Mouse (Mus musculus) forebrain, embryonic 16.5 days (tissue): Measurements from ENCODE around the gene Aip. TPM values are rescaled to one million over a fixed set of nuclear protein-coding genes. Genes with fewer than 3 reads are reported as not detected.
"Not testable (repeated sequence)": the region's sequence is repeated elsewhere in the genome, so short reads cannot be mapped to it uniquely, and the experiment has no call there.

Experiments
- ATAC-seq: fragments of 200-750 bp; cut with Nextera tagmentation; 2 replicates; pipeline ENCODE4 v1.8.0; 2017; ENCODE audit warnings: mild to moderate bottlenecking, moderate library complexity
- H3K27ac ChIP-seq: fragments of 300-500 bp; sonication (generic); 2 replicates; pipeline ENCODE4 v1.5.1; 2014; ENCODE audit warnings: low read length, control low read depth
- H3K27me3 ChIP-seq: fragments of 300-500 bp; sonication (generic); replicated peaks from 2 replicates; pipeline ENCODE4 v1.6.1; 2014; ENCODE audit warnings: low read length; ENCODE audit not compliant: control insufficient read depth, insufficient read depth
- H3K36me3 ChIP-seq: fragments of 300-500 bp; sonication (generic); 2 replicates; pipeline ENCODE4 v1.6.1; 2014; ENCODE audit not compliant: control insufficient read depth, insufficient read depth
- H3K4me1 ChIP-seq: fragments of 300-500 bp; sonication (generic); replicated peaks from 2 replicates; pipeline ENCODE4 v1.6.1; 2014; ENCODE audit warnings: low read length; ENCODE audit not compliant: control insufficient read depth, insufficient read depth
- H3K4me2 ChIP-seq: fragments of 300-500 bp; sonication (generic); 2 replicates; pipeline ENCODE4 v1.6.1; 2014; ENCODE audit warnings: mild to moderate bottlenecking, low read length, control low read depth
- H3K4me3 ChIP-seq: fragments of 300-500 bp; sonication (generic); replicated peaks from 2 replicates; pipeline ENCODE4 v1.5.1; 2014; ENCODE audit warnings: mild to moderate bottlenecking, low read length, control low read depth
- H3K9ac ChIP-seq: fragments of 300-500 bp; sonication (generic); replicated peaks from 2 replicates; pipeline ENCODE4 v1.6.1; 2014; ENCODE audit warnings: low read depth, low read length, control low read depth
- H3K9me3 ChIP-seq: fragments of 300-500 bp; sonication (generic); 2 replicates; pipeline ENCODE4 v1.6.1; 2016; ENCODE audit warnings: low read length; ENCODE audit not compliant: control insufficient read depth
- WGBS: fragments of 180-500 bp; shearing (Covaris S2); extraction: QIAGEN DNeasy Blood & Tissue Kit; methylation state at CpG from one replicate; pipeline ENCODE4 v1.1.7; 2014; 5-methylcytosine and 5-hydroxymethylcytosine counted together
- polyA plus RNA-seq: library from polyadenylated mRNA; unstranded; fragments of >200 nt; fragmentation: Nextera tagmentation; extraction: Ambion mirVana; gene quantifications from 2 replicates; pipeline ENCODE4 v1.2.1, GENCODE M21; 2015

Gene Aip
- polyA plus RNA-seq, 1 experiment from 2014 or later = 91.6 TPM

GRCm38 (mm10) chr19:4068717-4069410 is 56.8 kb downstream of the Aip start:
- 59% methylated on average over 15 of the region's 15 CpGs for WGBS
- H3K9me3 ChIP-seq = no peaks in the 10 kb centered on the region
- no peak overlapping the region for H3K4me3 ChIP-seq
- H3K27me3 ChIP-seq = no peaks in the 10 kb centered on the region
- no peaks in the 10 kb centered on the region for H3K4me1 ChIP-seq
- no peak overlapping the region for H3K27ac ChIP-seq
- H3K36me3 ChIP-seq = no peaks in the 10 kb centered on the region
- H3K9ac ChIP-seq = no peak overlapping the region
- no peak overlapping the region for H3K4me2 ChIP-seq
- ATAC-seq = no peak

DNA sequence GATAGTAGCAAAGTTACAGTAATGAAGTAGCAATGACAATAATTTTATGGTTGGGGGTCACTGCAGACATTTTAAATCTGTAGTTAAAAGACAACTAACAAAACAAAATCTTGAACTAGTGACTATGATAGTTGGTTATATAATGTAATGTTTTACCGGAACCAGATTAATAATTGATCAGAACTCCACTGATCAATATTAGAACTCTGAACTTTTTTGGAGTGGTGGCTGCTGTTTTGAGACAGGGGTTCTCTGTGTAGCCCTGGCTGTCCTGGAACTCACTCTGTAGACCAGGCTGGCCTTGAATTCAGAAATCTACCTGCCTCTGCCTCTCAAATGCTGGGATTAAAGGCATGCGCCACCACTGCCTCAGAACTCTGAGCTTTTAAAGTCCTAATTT is 57.4 kb downstream of the Aip start:
- not testable (repeated sequence) for H3K9ac ChIP-seq, H3K4me2 ChIP-seq

GRCm38 (mm10) chr19:4066877-4067276 is 58.8 kb downstream of the Aip start:
- Histone ChIP-seq H3K9me3 (no peaks in the 10 kb centered on the region), H3K27me3 (no peaks in the 10 kb centered on the region), H3K27ac (no peak overlapping the region), H3K4me2 (no peak overlapping the region), H3K9ac (no peak overlapping the region), H3K36me3 (no peaks in the 10 kb centered on the region), H3K4me3 (no peak overlapping the region), H3K4me1 (no peaks in the 10 kb centered on the region)
- ATAC-seq = no peak

More for the DNA sequence above, 57.4 kb downstream of the Aip start:
- not testable (repeated sequence) for ATAC-seq, H3K9me3 ChIP-seq, H3K4me1 ChIP-seq, H3K4me3 ChIP-seq, H3K27ac ChIP-seq, H3K27me3 ChIP-seq, H3K36me3 ChIP-seq
- 91% methylated on average over 2 of the region's 2 CpGs for WGBS

DNA sequence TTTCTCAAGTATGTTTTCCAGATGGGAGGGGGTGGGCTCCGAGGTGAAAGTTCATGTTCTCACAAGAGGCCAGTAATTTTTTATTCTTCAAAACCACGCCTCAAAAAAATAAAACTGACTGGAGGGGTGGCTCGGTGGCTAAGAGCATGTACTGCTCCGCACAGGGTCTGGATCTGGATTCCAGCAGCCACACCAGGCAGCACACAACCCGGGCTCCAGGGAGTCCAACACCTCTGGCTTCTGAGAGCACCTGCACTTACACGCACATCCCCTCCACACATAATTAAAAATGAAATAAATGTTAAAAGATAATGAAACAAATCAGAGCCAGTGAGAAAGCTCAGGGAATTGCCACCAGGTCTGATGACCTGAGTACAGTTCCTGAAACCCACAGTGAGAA is 59.4 kb downstream of the Aip start:
- no peaks in the 10 kb centered on the region for H3K4me1 ChIP-seq
- no peak overlapping the region for H3K4me3 ChIP-seq
- no peak overlapping the region for H3K9ac ChIP-seq
- H3K36me3 ChIP-seq = no peaks in the 10 kb centered on the region
- H3K27me3 ChIP-seq = no peaks in the 10 kb centered on the region
- WGBS = 85% methylated on average over 6 of the region's 6 CpGs
- no peak for ATAC-seq
- H3K27ac ChIP-seq = no peak overlapping the region
- H3K9me3 ChIP-seq = no peaks in the 10 kb centered on the region
- no peak overlapping the region for H3K4me2 ChIP-seq

GRCm38 (mm10) chr19:4064501-4064900 is 61.2 kb downstream of the Aip start:
- H3K4me3 ChIP-seq, H3K9ac ChIP-seq, H3K36me3 ChIP-seq, H3K27ac ChIP-seq, H3K9me3 ChIP-seq, H3K27me3 ChIP-seq, ATAC-seq, H3K4me1 ChIP-seq, H3K4me2 ChIP-seq: not testable (repeated sequence)
- WGBS = 47% methylated on average over 4 of the region's 11 CpGs

Other genes starting within 250 kb of the Aip start
- gene Tcirg1, start 218.7 kb downstream of the Aip start, polyA plus RNA-seq = 9.0 and 11.2 TPM in 2 replicates
- 186 and 207 TPM in 2 replicates for gene Ndufs8, start 213.1 kb downstream of the Aip start, polyA plus RNA-seq
- 1.2 and 1.4 TPM in 2 replicates for gene Aldh3b1, start 196.1 kb downstream of the Aip start, polyA plus RNA-seq
- gene Unc93b1, start 190.7 kb downstream of the Aip start, polyA plus RNA-seq = 7.7 TPM in 2 replicates
- gene Aldh3b3, start 167.2 kb downstream of the Aip start, polyA plus RNA-seq = not detected in 2 replicates
- gene Aldh3b2, start 153.5 kb downstream of the Aip start, polyA plus RNA-seq = 0.30 and 1.1 TPM in 2 replicates
- gene Acy3, start 139.3 kb downstream of the Aip start, polyA plus RNA-seq = 1.5 and 1.7 TPM in 2 replicates
- gene Tbx10, start 133.1 kb downstream of the Aip start, polyA plus RNA-seq = not detected in 2 replicates
- 34.0 and 42.1 TPM in 2 replicates for gene Nudt8, start 125.3 kb downstream of the Aip start, polyA plus RNA-seq
- gene Gm49405, start 125.2 kb downstream of the Aip start, polyA plus RNA-seq = 6.6 and 9.6 TPM in 2 replicates
- gene Doc2g, start 122.5 kb downstream of the Aip start, polyA plus RNA-seq = 8.8 and 13.2 TPM in 2 replicates
- 221 and 239 TPM in 2 replicates for gene Ndufv1, start 113.1 kb downstream of the Aip start, polyA plus RNA-seq
- 402 and 460 TPM in 2 replicates for gene Gstp1, start 87.9 kb downstream of the Aip start, polyA plus RNA-seq
- 1.1 and 4.1 TPM in 2 replicates for gene Gstp2, start 79.8 kb downstream of the Aip start, polyA plus RNA-seq
- gene Gstp3, start 66.3 kb downstream of the Aip start, polyA plus RNA-seq = not detected in 2 replicates
- not detected in 2 replicates for gene Cabp2, start 44.3 kb downstream of the Aip start, polyA plus RNA-seq
- gene Cdk2ap2, start 28.7 kb downstream of the Aip start, polyA plus RNA-seq = 76.6 and 80.3 TPM in 2 replicates
- gene Pitpnm1, start 25.9 kb downstream of the Aip start, polyA plus RNA-seq = 49.6 and 75.5 TPM in 2 replicates
- not detected in 2 replicates for gene Gpr152, start 13.9 kb upstream of the Aip start, polyA plus RNA-seq
- 0.22 TPM in 1 of 2 replicates, not detected in the other for gene Cabp4, start 18.2 kb upstream of the Aip start, polyA plus RNA-seq
- gene Coro1b, start 22.8 kb upstream of the Aip start, polyA plus RNA-seq = 143 and 145 TPM in 2 replicates
- 0.39 TPM in 1 of 2 replicates, not detected in the other for gene Ptprcap, start 27.7 kb upstream of the Aip start, polyA plus RNA-seq
- gene Rps6kb2, start 37.5 kb upstream of the Aip start, polyA plus RNA-seq = 52.6 and 59.8 TPM in 2 replicates
- 2.8 and 4.1 TPM in 2 replicates for gene Carns1, start 49.6 kb upstream of the Aip start, polyA plus RNA-seq
- gene Tbc1d10c, start 65.4 kb upstream of the Aip start, polyA plus RNA-seq = 0.29 and 0.42 TPM in 2 replicates
- gene Ppp1ca, start 66.2 kb upstream of the Aip start, polyA plus RNA-seq = 551 and 574 TPM in 2 replicates
- 22.6 and 26.1 TPM in 2 replicates for gene Rad9a, start 75.8 kb upstream of the Aip start, polyA plus RNA-seq
- gene Clcf1, start 88.4 kb upstream of the Aip start, polyA plus RNA-seq = 0.40 and 0.49 TPM in 2 replicates
- not detected in 2 replicates for gene AC109138.7, start 88.5 kb upstream of the Aip start, polyA plus RNA-seq
- gene Pold4, start 106.0 kb upstream of the Aip start, polyA plus RNA-seq = 19.6 and 21.9 TPM in 2 replicates
- gene Ssh3, start 143.3 kb upstream of the Aip start, polyA plus RNA-seq = 7.2 and 11.8 TPM in 2 replicates
- gene Ankrd13d, start 157.3 kb upstream of the Aip start, polyA plus RNA-seq = 24.0 and 38.6 TPM in 2 replicates
- 20.6 and 28.1 TPM in 2 replicates for gene Grk2, start 180.4 kb upstream of the Aip start, polyA plus RNA-seq